Mouse (Mus musculus) spleen, adult 2 months (tissue): Measurements from ENCODE around the gene Ankrd54. TPM values are rescaled to one million over a fixed set of nuclear protein-coding genes. Genes with fewer than 3 reads are reported as not detected.

Experiments used
- DNase-seq, 2 experiments: peaks; one replicate each; pipeline versions ENCODE4 v3.0.0 to v3.0.0-alpha.2; 2012 to 2021; ENCODE audit warnings: low spot score in 2 of 2, low read depth in 1 of 2
- H3K27ac ChIP-seq: fragments of 200-500 bp; 2 replicates; pipeline ENCODE4 v1.5.1; 2012; ENCODE audit warnings: low read length, inconsistent platforms; ENCODE audit not compliant: insufficient read depth
- H3K27me3 ChIP-seq: fragments of 200-500 bp; 2 replicates; pipeline ENCODE4 v1.6.1; 2012; ENCODE audit warnings: mild to moderate bottlenecking, moderate library complexity, low read length, inconsistent platforms; ENCODE audit not compliant: control insufficient read depth, insufficient read depth
- H3K36me3 ChIP-seq: fragments of 200-500 bp; 2 replicates; pipeline ENCODE4 v1.6.1; 2012; ENCODE audit warnings: mild to moderate bottlenecking, low read length, inconsistent platforms; ENCODE audit not compliant: control insufficient read depth, insufficient read depth
- H3K4me1 ChIP-seq: fragments of 200-500 bp; 2 replicates; pipeline ENCODE4 v1.6.1; 2011; ENCODE audit warnings: inconsistent platforms; ENCODE audit not compliant: control insufficient read depth, insufficient read depth, insufficient read length
- H3K4me3 ChIP-seq: fragments of 200-500 bp; 2 replicates; pipeline ENCODE4 v1.5.1; 2011; ENCODE audit warnings: mild to moderate bottlenecking, inconsistent platforms; ENCODE audit not compliant: insufficient read depth, insufficient read length; ENCODE audit errors: extremely low read depth
- CTCF ChIP-seq: fragments of 200-500 bp; IDR thresholded peaks from 2 replicates; pipeline ENCODE4 v1.5.1; 2011; ENCODE audit warnings: mild to moderate bottlenecking, inconsistent platforms; ENCODE audit not compliant: insufficient read depth, insufficient read length, insufficient replicate concordance; ENCODE audit errors: extremely low read depth
- POLR2A ChIP-seq: fragments of 200-500 bp; IDR thresholded peaks from 2 replicates; pipeline ENCODE4 v1.6.1; 2011; ENCODE audit warnings: low read depth, low read length, inconsistent platforms
- WGBS: fragments of 180-500 bp; shearing (Covaris S2); methylation state at CpG from one replicate; pipeline ENCODE4 v1.1.7; 2018; 5-methylcytosine and 5-hydroxymethylcytosine counted together
- polyA plus RNA-seq: library from polyadenylated mRNA; depleted of rRNA; stranded (reverse); fragments of >200 nt; gene quantifications from 2 replicates; pipeline ENCODE4 v1.2.3, GENCODE M21; 2012; rRNA removed

Ankrd54 gene
- polyA plus RNA-seq, 1 experiment: 57.3 TPM

DNA sequence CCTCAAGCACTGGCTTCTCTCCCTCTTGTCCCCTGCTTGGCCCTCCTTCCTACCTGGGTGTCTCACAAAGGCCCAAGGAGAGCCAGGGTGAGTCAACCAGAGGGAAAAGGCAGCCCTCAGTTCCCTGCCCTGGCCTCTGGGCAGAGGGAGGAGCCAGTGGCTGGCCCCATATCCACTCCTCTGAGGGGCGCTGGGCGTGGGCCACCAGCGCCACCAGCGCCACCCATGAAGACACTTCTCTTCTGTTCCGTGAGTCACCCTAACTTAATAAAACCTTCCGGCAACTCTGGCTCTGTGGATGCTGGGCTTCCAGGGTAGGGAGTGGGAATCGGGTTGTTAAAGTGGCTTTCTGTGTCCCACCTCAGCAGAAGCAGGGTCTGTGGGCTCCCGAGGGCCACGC is 57.1 kb downstream of the Ankrd54 start:
- WGBS: 93% methylated on average over 9 of the region's 9 CpGs

More for the DNA sequence above, 57.1 kb downstream of the Ankrd54 start:
- Histone ChIP-seq H3K27ac (no peak overlapping the region), H3K36me3 (peaks cover 40% of the 10 kb centered on the region), H3K4me1 (no peaks in the 10 kb centered on the region), H3K4me3 (no peak overlapping the region), H3K27me3 (no peaks in the 10 kb centered on the region)
- no peak for DNase-seq
- TF ChIP-seq POLR2A: no peak
- no peak for TF ChIP-seq CTCF

Other genes with a start within 250 kb of the Ankrd54 start
- gene Cdc42ep1, start 220.3 kb downstream of the Ankrd54 start, polyA plus RNA-seq: 29.6 and 31.3 TPM in 2 replicates
- 0.32 and 0.73 TPM in 2 replicates for gene Lgals2, start 207.4 kb downstream of the Ankrd54 start, polyA plus RNA-seq
- gene Gga1, start 185.7 kb downstream of the Ankrd54 start, polyA plus RNA-seq: 70.2 and 89.3 TPM in 2 replicates
- gene Gm49510, start 163.2 kb downstream of the Ankrd54 start, polyA plus RNA-seq: 0.12 and 0.13 TPM in 2 replicates
- gene Sh3bp1, start 163.1 kb downstream of the Ankrd54 start, polyA plus RNA-seq: 182 and 272 TPM in 2 replicates
- gene Pdxp, start 149.0 kb downstream of the Ankrd54 start, polyA plus RNA-seq: 13.1 and 23.5 TPM in 2 replicates
- 75.4 and 93.0 TPM in 2 replicates for gene Lgals1, start 136.2 kb downstream of the Ankrd54 start, polyA plus RNA-seq
- gene Nol12, start 128.0 kb downstream of the Ankrd54 start, polyA plus RNA-seq: 14.2 TPM in 2 replicates
- gene Triobp, start 115.2 kb downstream of the Ankrd54 start, polyA plus RNA-seq: 40.9 and 44.8 TPM in 2 replicates
- 14.3 and 25.4 TPM in 2 replicates for gene H1f0, start 34.4 kb downstream of the Ankrd54 start, polyA plus RNA-seq
- gene Galr3, start 21.0 kb downstream of the Ankrd54 start, polyA plus RNA-seq: 0.39 and 1.0 TPM in 2 replicates
- gene Eif3l, start 12.3 kb upstream of the Ankrd54 start, polyA plus RNA-seq: 85.7 and 97.2 TPM in 2 replicates
- gene Micall1, start 46.0 kb upstream of the Ankrd54 start, polyA plus RNA-seq: 20.0 and 24.9 TPM in 2 replicates
- 20.3 and 25.4 TPM in 2 replicates for gene Polr2f, start 78.1 kb upstream of the Ankrd54 start, polyA plus RNA-seq
- 0.53 and 0.83 TPM in 2 replicates for gene 1700088E04Rik, start 78.4 kb upstream of the Ankrd54 start, polyA plus RNA-seq
- 0.75 and 2.0 TPM in 2 replicates for gene Sox10, start 102.3 kb upstream of the Ankrd54 start, polyA plus RNA-seq
- 13.7 and 15.4 TPM in 2 replicates for gene Pick1, start 166.3 kb upstream of the Ankrd54 start, polyA plus RNA-seq
- gene Gm49486, start 166.5 kb upstream of the Ankrd54 start, polyA plus RNA-seq: not detected in 2 replicates
- gene Slc16a8, start 191.9 kb upstream of the Ankrd54 start, polyA plus RNA-seq: not detected in 2 replicates
- gene Baiap2l2, start 222.6 kb upstream of the Ankrd54 start, polyA plus RNA-seq: 0.14 and 0.18 TPM in 2 replicates